ENCODE assay signal across 8 mouse cellular contexts in genomic region chr9:37551751-37552531, GRCm38 (mm10). TPM values are rescaled to one million over a fixed set of nuclear protein-coding genes. Genes with fewer than 3 reads are reported as not detected.
DNase-seq lines count a peak whose midpoint lies in the region; ATAC-seq and TF ChIP-seq lines count a peak whose summit lies in the region.

No protein-coding gene starts in this region.

- peak overlapping the region; percentile 92 for H3K4me2 ChIP-seq in limb, embryonic 15.5 days

- no peak overlapping the region for H3K27ac ChIP-seq in thymus, adult 2 months (ENCODE audit: control insufficient read depth, insufficient read depth, low read length)
- no peak overlapping the region for H3K27ac ChIP-seq in limb, embryonic 15.5 days

- H3K4me3 ChIP-seq in thymus, adult 2 months (ENCODE audit: control insufficient read depth, insufficient read depth, low read length): peak overlapping the region; percentile 43
- H3K4me3 ChIP-seq in limb, embryonic 15.5 days: peak overlapping the region; percentile 43

- H3K4me1 ChIP-seq in thymus, adult 2 months (replicated peaks; ENCODE audit: control insufficient read depth, insufficient read depth, low read length): peaks cover 31% of the 10 kb centered on the region
- H3K4me1 ChIP-seq in limb, embryonic 15.5 days: peaks cover 21% of the 10 kb centered on the region

- no peaks in the 10 kb centered on the region for H3K27me3 ChIP-seq in thymus, adult 2 months (ENCODE audit: control insufficient read depth, insufficient read depth, low read length)
- peaks cover 71% of the 10 kb centered on the region for H3K27me3 ChIP-seq in limb, embryonic 15.5 days
- 0 out of 2 replicates have a peak, but pooled peaks cover 2% of the 10 kb centered on the region for H3K27me3 ChIP-seq in splenic B cell, adult 2 months (ENCODE audit: control insufficient read depth, insufficient read depth, low read length, poor library complexity, severe bottlenecking)

- no peak for ATAC-seq in limb, embryonic 15.5 days (ENCODE audit: insufficient number of reproducible peaks, low FRiP score, low TSS enrichment, low read depth)
- no peak for ATAC-seq in CD4-positive, CD25-positive, alpha-beta regulatory T cell, adult 4 months

- peak overlapping the region; percentile 21 for H3K9ac ChIP-seq in limb, embryonic 15.5 days

- 3% methylated on average over 23 of the region's 23 CpGs for WGBS in thymus, adult 2 months
- 4% methylated on average over 23 of the region's 23 CpGs for WGBS in limb, embryonic 15.5 days

- no peak for TF ChIP-seq POLR2A in thymus, adult 2 months (IDR thresholded peaks at IDR 0.05; ENCODE audit: control insufficient read depth, extremely low read depth, insufficient read depth, low read length, poor library complexity)

- TF ChIP-seq CTCF in thymus, adult 2 months (IDR thresholded peaks at IDR 0.05; ENCODE audit: borderline replicate concordance, control insufficient read depth, extremely low read depth, insufficient read depth, low read length, poor library complexity): no peak

- H3K36me3 ChIP-seq in thymus, adult 2 months (ENCODE audit: control insufficient read depth, insufficient read depth, low read length): no peaks in the 10 kb centered on the region
- no peaks in the 10 kb centered on the region for H3K36me3 ChIP-seq in limb, embryonic 15.5 days
- H3K36me3 ChIP-seq in splenic B cell, adult 2 months (ENCODE audit: control insufficient read depth, insufficient read depth, low read length, poor library complexity, severe bottlenecking): no peaks in the 10 kb centered on the region

- peak; percentile 18 for DNase-seq in embryo, embryonic 10.5 days (ENCODE audit: low spot score)
- DNase-seq in embryo, embryonic 10 days (ENCODE audit: low spot score): no peak
- DNase-seq in thymus, adult 2 months: no peak
- no peak for DNase-seq in thymus, postnatal 36 days
- peak; percentile 44 for DNase-seq in splenic B cell, adult 2 months (ENCODE audit: low read depth, low spot score)
- DNase-seq in spleen, postnatal 4 days (ENCODE audit: low spot score in 2 of 2): no peak

- no peaks in the 10 kb centered on the region for H3K9me3 ChIP-seq in limb, embryonic 15.5 days

RNA-seq across cellular contexts. Expression of gene Nrgn, which starts 0.8 kb away (rescaled TPM):
- 14.2 and 16.2 TPM in 2 replicates for polyA plus RNA-seq in thymus, adult 2 months (2012; rRNA removed)
- 6.2 and 7.4 TPM in 2 replicates for polyA plus RNA-seq in limb, embryonic 15.5 days (2015; fragmentation: Nextera tagmentation; extraction: Ambion mirVana)
- under 1 TPM; 0.51 to 0.86 TPM for polyA plus RNA-seq in CD4-positive, CD25-positive, alpha-beta regulatory T cell, adult 4 months (2017; shearing (Covaris generic))

RNA-seq across cellular contexts. Expression of gene Siae, which starts 3.6 kb away (rescaled TPM):
- 9.0 and 10.0 TPM in 2 replicates for polyA plus RNA-seq in thymus, adult 2 months (2012; rRNA removed)
- polyA plus RNA-seq in limb, embryonic 15.5 days (2015; fragmentation: Nextera tagmentation; extraction: Ambion mirVana): 9.9 and 13.1 TPM in 2 replicates
- polyA plus RNA-seq in CD4-positive, CD25-positive, alpha-beta regulatory T cell, adult 4 months (2017; shearing (Covaris generic)): 10 to 100 TPM; 17.2 to 17.7 TPM

RNA-seq across cellular contexts. Expression of gene Vsig2, which starts 12.9 kb away (rescaled TPM):
- polyA plus RNA-seq in thymus, adult 2 months (2012; rRNA removed): 1.5 and 3.3 TPM in 2 replicates
- 0.83 and 2.0 TPM in 2 replicates for polyA plus RNA-seq in limb, embryonic 15.5 days (2015; fragmentation: Nextera tagmentation; extraction: Ambion mirVana)
- not detected for polyA plus RNA-seq in CD4-positive, CD25-positive, alpha-beta regulatory T cell, adult 4 months (2017; shearing (Covaris generic))

RNA-seq across cellular contexts. Expression of gene Esam, which starts 24.1 kb away (rescaled TPM):
- polyA plus RNA-seq in thymus, adult 2 months (2012; rRNA removed): 9.6 and 14.1 TPM in 2 replicates
- polyA plus RNA-seq in limb, embryonic 15.5 days (2015; fragmentation: Nextera tagmentation; extraction: Ambion mirVana): 50.2 and 60.0 TPM in 2 replicates
- not detected for polyA plus RNA-seq in CD4-positive, CD25-positive, alpha-beta regulatory T cell, adult 4 months (2017; shearing (Covaris generic))

Comparison
In these comparisons a context has a peak if more than half of its experiments do, and no peak if none do; other contexts are left out.
1. DNase-seq: peak in embryo, embryonic 10.5 days (single experiment) and splenic B cell, adult 2 months (single experiment); none in embryo, embryonic 10 days (single experiment), thymus, adult 2 months (single experiment), thymus, postnatal 36 days (0 of 2) and spleen, postnatal 4 days (0 of 2).